In the genomic region with DNA sequence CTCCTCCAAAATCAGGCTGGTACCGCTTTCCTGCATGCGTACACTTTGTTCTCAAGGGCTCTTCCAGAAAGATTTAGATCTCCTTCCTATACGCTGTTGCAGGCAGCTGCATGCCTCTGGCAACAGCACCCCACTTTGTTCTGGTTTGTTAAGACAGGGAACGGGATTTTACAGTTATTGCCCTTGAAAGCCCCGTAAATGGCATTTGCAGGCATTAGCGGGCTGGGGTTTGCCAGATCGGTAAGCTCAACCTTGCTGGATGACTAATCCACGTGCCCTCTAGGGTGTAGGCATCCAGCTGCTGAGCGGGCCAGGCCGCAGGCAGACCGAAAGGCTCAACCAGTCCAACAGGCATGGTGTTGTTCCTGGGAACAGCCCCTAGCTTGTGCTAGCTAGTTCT, we compare ENCODE assay signal across 25 mouse cellular contexts.
A peak's percentile ranks its signal among the peaks of the same experiment; 100 is the strongest.
DNase-seq lines count a peak whose midpoint lies in the region; ATAC-seq and TF ChIP-seq lines count a peak whose summit lies in the region.
"Had no signal": no experiment of that assay in that cellular context is flagged by ENCODE, and none has a peak within 500 bp of the region (broad histone marks: within the 10 kb centered on the region; RNA-seq: fewer than 3 reads in every experiment).

No protein-coding gene starts in this region.

- H3K36me3 ChIP-seq in limb, embryonic 14.5 days (ENCODE audit: control insufficient read depth, insufficient read depth, low read length), result no peaks in the 10 kb centered on the region
- H3K36me3 ChIP-seq: embryonic facial prominence, embryonic 15.5 days; hindbrain, embryonic 13.5 days; neural tube, embryonic 12.5 days had no signal

- H3K27ac ChIP-seq in limb, embryonic 14.5 days (replicated peaks; ENCODE audit: low read depth, low read length), result no peak overlapping the region
- H3K27ac ChIP-seq: embryonic facial prominence, embryonic 15.5 days; hindbrain, embryonic 13.5 days; neural tube, embryonic 12.5 days had no signal

- no peak overlapping the region for H3K4me2 ChIP-seq in limb, embryonic 14.5 days (replicated peaks; ENCODE audit: low read depth, low read length, severe bottlenecking)
- H3K4me2 ChIP-seq: embryonic facial prominence, embryonic 15.5 days; hindbrain, embryonic 13.5 days; liver, embryonic 11.5 days; midbrain, embryonic 11.5 days; neural tube, embryonic 12.5 days had no signal

- H3K4me1 ChIP-seq in limb, embryonic 14.5 days (ENCODE audit: control insufficient read depth, insufficient read depth, low read length), result no peaks in the 10 kb centered on the region
- H3K4me1 ChIP-seq: embryonic facial prominence, embryonic 15.5 days; hindbrain, embryonic 13.5 days; neural tube, embryonic 12.5 days had no signal

- 47% methylated on average over 11 of the region's 11 CpGs for WGBS in limb, embryonic 14.5 days

- H3K4me3 ChIP-seq in limb, embryonic 14.5 days (replicated peaks; ENCODE audit: low read length), result no peak overlapping the region
- H3K4me3 ChIP-seq: embryonic facial prominence, embryonic 15.5 days; hindbrain, embryonic 13.5 days; neural tube, embryonic 12.5 days had no signal

- no peak overlapping the region for H3K9ac ChIP-seq in limb, embryonic 14.5 days (ENCODE audit: low read depth, low read length, severe bottlenecking)
- H3K9ac ChIP-seq: embryonic facial prominence, embryonic 15.5 days; hindbrain, embryonic 13.5 days; liver, postnatal 0 days; neural tube, embryonic 12.5 days had no signal

- no peak for TF ChIP-seq POLR2A in limb, embryonic 14.5 days (IDR thresholded peaks at IDR 0.05; ENCODE audit: borderline replicate concordance, extremely low read depth, insufficient read depth, insufficient read length)

- intact Hi-C loops in heart, postnatal 25 days (cut with DNase I), result no loop called here

- H3K9me3 ChIP-seq in limb, embryonic 14.5 days (ENCODE audit: control insufficient read depth, low read length), result peaks cover 5% of the 10 kb centered on the region
- H3K9me3 ChIP-seq: embryonic facial prominence, embryonic 15.5 days had no signal

- H3K27me3 ChIP-seq in limb, embryonic 14.5 days (ENCODE audit: control insufficient read depth, insufficient read depth, low read length), result no peaks in the 10 kb centered on the region
- H3K27me3 ChIP-seq: embryonic facial prominence, embryonic 15.5 days; hindbrain, embryonic 13.5 days; neural tube, embryonic 12.5 days had no signal

- no peak for ATAC-seq in limb, embryonic 14.5 days (ENCODE audit: low FRiP score, low read depth)
- ATAC-seq: CD4-positive, CD25-positive, alpha-beta regulatory T cell, adult 4 months; forebrain, embryonic 14.5 days; intestine, embryonic 16.5 days; liver, postnatal 0 days; midbrain, embryonic 16.5 days had no signal

- peak; percentile 57 for DNase-seq in heart, adult 11 months
- DNase-seq in heart, postnatal 25 days (ENCODE audit: low spot score), result no peak
- DNase-seq in urinary bladder, postnatal 14 days (ENCODE audit: low spot score), result peak; percentile 32
- DNase-seq in urinary bladder, postnatal 10 days (ENCODE audit: low spot score), result no peak
- peak; percentile 61 for DNase-seq in adrenal gland, postnatal 36 days
- peak; percentile 38 for DNase-seq in limb, embryonic 14.5 days (ENCODE audit: low spot score)
- DNase-seq in ovary, postnatal 14 days (ENCODE audit: low spot score), result no peak
- DNase-seq in left cerebral cortex, adult 8-10 months (ENCODE audit: low spot score in 2 of 2), result no peak
- DNase-seq: cerebellum, adult 9-10 months; heart, postnatal 14 days; layer of hippocampus, postnatal 36 days; liver, postnatal 0 days; lung, postnatal 36 days; right cerebral cortex, postnatal 4 days; thymus, adult 2 months; thymus, postnatal 36 days had no signal

Comparison
In these comparisons a context has a peak if more than half of its experiments do, and no peak if none do; other contexts are left out.
1. DNase-seq: peak in heart, adult 11 months (single experiment), urinary bladder, postnatal 14 days (single experiment), adrenal gland, postnatal 36 days (2 of 2) and limb, embryonic 14.5 days (single experiment); none in heart, postnatal 25 days (single experiment), urinary bladder, postnatal 10 days (single experiment), ovary, postnatal 14 days (single experiment) and left cerebral cortex, adult 8-10 months (0 of 2).